Comparison of ENCODE assay signal across 8 mouse cellular contexts in the genomic region with DNA sequence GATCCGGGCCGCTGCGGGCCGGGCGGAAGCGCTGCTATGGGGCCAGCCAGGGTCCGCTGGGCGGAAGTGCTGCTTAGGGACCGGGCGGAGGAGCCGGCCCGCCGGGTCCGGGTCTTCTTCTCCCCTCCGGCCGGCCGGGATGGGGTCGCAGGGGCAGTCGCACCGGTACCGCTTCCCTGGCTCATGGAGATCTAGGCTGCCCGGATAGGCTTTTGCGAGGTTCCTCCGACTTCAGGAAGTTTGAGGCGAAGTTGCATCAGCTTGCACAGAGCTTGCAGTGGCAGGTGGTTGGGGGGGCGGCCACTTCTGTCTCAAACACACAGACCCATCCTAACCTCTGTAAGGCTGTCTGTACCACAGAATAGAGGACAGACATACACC. TPM values are rescaled to one million over a fixed set of nuclear protein-coding genes. Genes with fewer than 3 reads are reported as not detected.
DNase-seq lines count a peak whose midpoint lies in the region; ATAC-seq and TF ChIP-seq lines count a peak whose summit lies in the region.

No protein-coding gene starts in this region.

- ATAC-seq in cerebellum, adult (ENCODE audit: insufficient number of reproducible peaks, low FRiP score, low TSS enrichment) = peak; percentile 31
- ATAC-seq in neural tube, embryonic 11.5 days (ENCODE audit: insufficient read depth, low FRiP score, low TSS enrichment) = no peak; the same call in 1 of the 2 replicates
- ATAC-seq in hindbrain, postnatal 0 days = no peak

- 0% methylated on average over 19 of the region's 26 CpGs for WGBS in neural tube, embryonic 11.5 days
- WGBS in embryonic facial prominence, embryonic 10.5 days = 0% methylated on average over 26 of the region's 26 CpGs
- WGBS in hindbrain, postnatal 0 days = 3% methylated on average over 19 of the region's 26 CpGs

- H3K27ac ChIP-seq in neural tube, embryonic 11.5 days (ENCODE audit: low read depth, low read length) = peak overlapping the region; percentile 97
- H3K27ac ChIP-seq in embryonic facial prominence, embryonic 10.5 days (replicated peaks) = peak overlapping the region; percentile 98
- H3K27ac ChIP-seq in hindbrain, postnatal 0 days = peak overlapping the region; percentile 96

- no peak for TF ChIP-seq CTCF in hindbrain, postnatal 0 days (IDR thresholded peaks at IDR 0.05; ENCODE audit: low read depth)

- H3K4me3 ChIP-seq in neural tube, embryonic 11.5 days (ENCODE audit: low read depth, low read length) = peak overlapping the region; percentile 88
- peak overlapping the region; percentile 89 for H3K4me3 ChIP-seq in embryonic facial prominence, embryonic 10.5 days
- peak overlapping the region; percentile 90 for H3K4me3 ChIP-seq in hindbrain, postnatal 0 days (ENCODE audit: low read length)

- H3K4me2 ChIP-seq in neural tube, embryonic 11.5 days (ENCODE audit: low read depth) = peak overlapping the region; percentile 47
- peak overlapping the region; percentile 86 for H3K4me2 ChIP-seq in hindbrain, postnatal 0 days (ENCODE audit: low read depth, low read length)

- H3K36me3 ChIP-seq in neural tube, embryonic 11.5 days (ENCODE audit: control insufficient read depth, insufficient read depth, low read length) = no peaks in the 10 kb centered on the region
- H3K36me3 ChIP-seq in embryonic facial prominence, embryonic 10.5 days (replicated peaks) = no peaks in the 10 kb centered on the region
- H3K36me3 ChIP-seq in hindbrain, postnatal 0 days (ENCODE audit: insufficient read depth, low read length) = no peaks in the 10 kb centered on the region

- H3K27me3 ChIP-seq in neural tube, embryonic 11.5 days (ENCODE audit: control insufficient read depth, insufficient read depth, low read length) = no peaks in the 10 kb centered on the region
- no peaks in the 10 kb centered on the region for H3K27me3 ChIP-seq in embryonic facial prominence, embryonic 10.5 days (replicated peaks; ENCODE audit: low read depth, poor library complexity, severe bottlenecking)
- H3K27me3 ChIP-seq in hindbrain, postnatal 0 days (ENCODE audit: insufficient read depth, low read length) = no peaks in the 10 kb centered on the region

- DNase-seq in cerebellum, adult 9-10 months = no peak
- no peak for DNase-seq in neural tube, embryonic 11.5 days (ENCODE audit: low spot score)
- no peak for DNase-seq in neural tube, embryonic 10.5 days (ENCODE audit: extremely low spot score, low spot score)
- DNase-seq in embryonic facial prominence, embryonic 10.5 days (ENCODE audit: low spot score) = no peak
- DNase-seq in hindbrain, postnatal 0 days (ENCODE audit: low spot score) = peak; percentile 48
- DNase-seq in lung, postnatal 36 days = peak; percentile 63
- DNase-seq in testis, postnatal 10 days (ENCODE audit: low spot score) = peak; percentile 61

- H3K9me3 ChIP-seq in neural tube, embryonic 11.5 days (ENCODE audit: control insufficient read depth, low read length) = no peaks in the 10 kb centered on the region
- H3K9me3 ChIP-seq in embryonic facial prominence, embryonic 10.5 days = no peaks in the 10 kb centered on the region
- H3K9me3 ChIP-seq in hindbrain, postnatal 0 days (ENCODE audit: low read length) = no peaks in the 10 kb centered on the region

- H3K9ac ChIP-seq in neural tube, embryonic 11.5 days (ENCODE audit: low read length) = peak overlapping the region; percentile 94
- peak overlapping the region; percentile 85 for H3K9ac ChIP-seq in hindbrain, postnatal 0 days (replicated peaks; ENCODE audit: low read length)

- peaks cover 15% of the 10 kb centered on the region for H3K4me1 ChIP-seq in neural tube, embryonic 11.5 days (ENCODE audit: control insufficient read depth, insufficient read depth, low read length)
- peaks cover 29% of the 10 kb centered on the region for H3K4me1 ChIP-seq in embryonic facial prominence, embryonic 10.5 days
- H3K4me1 ChIP-seq in hindbrain, postnatal 0 days (ENCODE audit: insufficient read depth, low read length) = no peaks in the 10 kb centered on the region; the same call in none of the 2 replicates

RNA-seq across cellular contexts. Expression of a gene that starts 0.5 kb away (rescaled TPM):
- 7.9 and 10.3 TPM in 2 replicates for polyA plus RNA-seq in neural tube, embryonic 11.5 days (2014; fragmentation: Nextera tagmentation; extraction: Ambion mirVana)
- polyA plus RNA-seq in embryonic facial prominence, embryonic 10.5 days (2016; fragmentation: Nextera tagmentation; extraction: Ambion mirVana) = 8.9 and 10.1 TPM in 2 replicates
- 3.8 and 5.1 TPM in 2 replicates for total RNA-seq in hindbrain, postnatal 0 days (2014; rRNA removed)
- polyA plus RNA-seq in hindbrain, postnatal 0 days (2015; fragmentation: Nextera tagmentation; extraction: Ambion mirVana) = 2.7 and 3.2 TPM in 2 replicates

RNA-seq across cellular contexts. Expression of a gene that starts 25.5 kb away (rescaled TPM):
- 11.5 TPM in 2 replicates for polyA plus RNA-seq in neural tube, embryonic 11.5 days (2014; fragmentation: Nextera tagmentation; extraction: Ambion mirVana)
- polyA plus RNA-seq in embryonic facial prominence, embryonic 10.5 days (2016; fragmentation: Nextera tagmentation; extraction: Ambion mirVana) = 7.9 and 8.9 TPM in 2 replicates
- 66.7 and 67.2 TPM in 2 replicates for total RNA-seq in hindbrain, postnatal 0 days (2014; rRNA removed)
- 5.9 and 6.3 TPM in 2 replicates for polyA plus RNA-seq in hindbrain, postnatal 0 days (2015; fragmentation: Nextera tagmentation; extraction: Ambion mirVana)

Comparison
In these comparisons a context has a peak if more than half of its experiments do, and no peak if none do; other contexts are left out.
1. DNase-seq: peak in hindbrain, postnatal 0 days (single experiment), lung, postnatal 36 days (single experiment) and testis, postnatal 10 days (single experiment); none in cerebellum, adult 9-10 months (single experiment), neural tube, embryonic 11.5 days (single experiment), neural tube, embryonic 10.5 days (single experiment) and embryonic facial prominence, embryonic 10.5 days (single experiment).
2. Peak in every context shown above with its lines, with median percentiles within 50 percentile points of each other: H3K27ac ChIP-seq and H3K4me3 ChIP-seq.